Mouse (Mus musculus): ENCODE measurements around the gene Fam240b. TPM values are rescaled to one million over a fixed set of nuclear protein-coding genes. Genes with fewer than 3 reads are reported as not detected.

The Fam240b gene
- polyA plus RNA-seq, 1 experiment from 2014 or later: not detected

Other genes with a start within 250 kb of the Fam240b start
- 3.0 and 4.3 TPM in 2 replicates for gene Cdc14b, start 222.5 kb downstream of the Fam240b start, polyA plus RNA-seq (2014; fragmentation: Nextera tagmentation; extraction: Ambion mirVana)
- gene Aaed1, start 185.1 kb downstream of the Fam240b start, polyA plus RNA-seq (2014; fragmentation: Nextera tagmentation; extraction: Ambion mirVana): 15.4 and 15.8 TPM in 2 replicates
- gene Ctsl, start 126.9 kb downstream of the Fam240b start, polyA plus RNA-seq (2014; fragmentation: Nextera tagmentation; extraction: Ambion mirVana): 168 and 171 TPM in 2 replicates
- gene Cdk20, start 65.5 kb downstream of the Fam240b start, polyA plus RNA-seq (2014; fragmentation: Nextera tagmentation; extraction: Ambion mirVana): 20.8 and 22.5 TPM in 2 replicates